Mouse (Mus musculus) inflammation-experienced regulatory T-cells (primary cell): ENCODE data around the gene Arnt. TPM values are rescaled to one million over a fixed set of nuclear protein-coding genes. Genes with fewer than 3 reads are reported as not detected.

Experiments used
- polyA plus RNA-seq, 2 experiments: library from polyadenylated mRNA; unstranded; fragments of 100-300 nt; shearing (Covaris generic); gene quantifications; one replicate each; pipeline ENCODE4 v1.2.1; 2017

The Arnt gene
- 10 to 100 TPM; 47.2 to 50.7 TPM for polyA plus RNA-seq

DNA sequence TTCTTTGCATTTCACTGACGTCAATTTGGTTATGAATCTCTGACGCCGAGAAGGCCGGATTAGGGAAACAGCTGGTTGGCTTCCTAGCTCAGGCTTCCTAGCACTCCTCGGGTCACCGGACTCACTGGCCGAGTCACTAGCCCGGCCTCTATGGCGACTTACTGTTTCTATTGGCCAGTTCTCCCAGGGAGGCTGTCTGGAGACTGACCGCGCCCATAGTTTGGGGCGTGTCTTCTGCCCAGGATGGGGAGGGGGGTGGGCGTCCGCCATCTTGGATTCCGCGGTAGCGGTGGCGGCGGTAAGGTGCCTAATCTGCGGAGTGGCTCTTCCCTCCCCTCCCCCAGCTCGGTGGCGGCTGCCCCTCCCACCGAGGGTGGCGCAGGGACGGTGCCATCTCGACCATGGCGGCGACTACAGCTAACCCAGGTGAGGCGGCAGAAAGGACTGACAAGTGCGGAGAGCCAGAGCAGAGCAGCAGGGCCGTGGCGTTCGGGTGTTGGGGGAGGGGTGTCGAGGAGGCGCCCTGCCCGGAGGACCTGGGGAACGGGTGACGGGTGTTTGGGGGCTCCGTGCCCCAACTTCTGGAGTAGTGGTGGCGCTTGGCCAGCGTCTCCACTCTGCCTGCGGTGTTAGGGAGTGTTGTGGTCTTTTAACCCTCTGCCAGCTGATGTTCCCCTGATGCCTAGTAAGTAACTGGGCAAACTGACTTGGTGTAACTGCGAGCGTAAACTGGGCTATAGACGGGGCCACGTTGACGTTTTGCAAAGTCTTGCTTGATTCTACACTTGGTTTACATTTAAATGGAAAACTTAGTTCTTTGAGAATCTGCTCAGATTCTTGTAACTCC is at the start of gene Arnt:
Gene Arnt, plus strand, starts transcription at position 253 of the 847 bp plus-strand sequence.

DNA sequence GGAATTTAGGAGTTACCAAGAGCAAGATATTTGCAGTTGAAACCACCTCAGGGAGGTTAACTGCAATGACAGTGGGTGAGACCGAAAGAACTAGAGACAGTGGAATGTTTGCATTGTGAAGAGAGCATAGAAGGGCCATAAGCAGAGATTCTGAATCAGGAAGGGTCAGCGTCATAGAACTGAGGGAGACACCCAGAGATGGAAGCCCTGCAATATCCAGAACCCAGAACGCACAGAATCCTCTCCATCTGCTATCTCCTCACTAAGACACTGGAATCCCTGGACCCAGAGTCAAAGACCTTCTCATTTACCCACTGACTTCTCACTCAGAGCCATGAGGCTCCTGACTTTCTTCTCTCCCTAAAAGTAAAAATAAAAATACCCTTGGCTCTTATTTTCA is 31.4 kb upstream of the Arnt start, which contains the start of gene 4930558C23Rik:
Gene 4930558C23Rik, minus strand, starts transcription at position 101 of the 400 bp plus-strand sequence.

DNA sequence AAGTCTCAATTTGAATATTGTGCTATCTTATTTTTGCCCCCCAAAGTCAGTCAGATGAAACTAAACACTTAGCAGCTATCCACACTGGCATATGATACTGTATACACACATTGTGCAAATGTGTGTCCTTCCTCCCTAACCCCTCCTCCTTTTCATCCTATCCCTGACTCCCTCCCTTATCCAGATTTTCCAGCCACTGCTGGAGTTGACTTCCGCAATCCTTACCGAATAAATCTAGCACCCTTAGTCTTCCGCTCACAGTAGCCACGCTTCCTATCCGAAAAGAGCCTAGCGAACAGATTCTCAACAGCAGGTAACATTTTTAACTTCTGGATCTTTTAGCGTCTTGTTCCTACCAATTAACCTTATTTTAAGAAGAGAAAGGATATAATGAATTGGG is 64.8 kb downstream of the Arnt start, which contains the start of gene Ctsk:
Gene Ctsk, plus strand, starts transcription at position 233 of the 400 bp plus-strand sequence.

DNA sequence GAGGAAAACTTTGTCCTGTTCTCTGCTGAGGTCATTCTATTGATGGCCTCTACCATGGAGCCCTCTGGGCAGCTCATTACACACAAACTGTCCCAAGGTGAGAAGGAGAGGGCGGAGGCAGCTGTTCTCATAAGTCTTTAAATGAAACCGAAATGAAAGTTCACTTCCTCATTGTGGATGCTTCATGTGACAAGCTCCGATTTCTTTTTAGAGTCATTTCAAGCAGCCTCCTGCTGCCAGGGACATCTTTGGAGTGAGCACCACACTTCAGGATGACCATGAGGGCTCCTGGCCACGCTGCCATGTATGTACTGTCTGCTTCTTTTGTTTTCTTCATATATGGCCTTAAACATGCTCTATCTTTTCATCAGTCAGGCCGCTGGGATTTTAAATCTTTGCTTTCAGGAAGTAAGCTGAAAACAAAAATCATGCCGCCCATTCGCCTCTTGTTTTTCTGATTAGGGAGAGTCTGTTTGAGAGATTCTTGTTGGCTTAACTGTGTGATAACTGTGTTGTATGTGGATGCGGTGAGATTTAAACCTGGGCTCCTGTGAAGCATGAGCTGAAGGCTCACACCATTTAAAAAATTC is 92.5 kb downstream of the Arnt start, which contains the start of gene Ctss:
Gene Ctss, plus strand, starts transcription at position 165 of the 590 bp plus-strand sequence.

Other genes starting within 250 kb of the Arnt start
- 10 to 100 TPM; 22.9 to 29.6 TPM for gene Gabpb2, start 216.5 kb upstream of the Arnt start, polyA plus RNA-seq
- 100 to 1,000 TPM; 332 to 495 TPM for gene Cdc42se1, start 205.7 kb upstream of the Arnt start, polyA plus RNA-seq
- 10 to 100 TPM in 1 of 2 experiments, 1 to 10 TPM in 1; 4.8 to 10.1 TPM for gene Mllt11, start 202.2 kb upstream of the Arnt start, polyA plus RNA-seq
- gene Gm128, start 192.8 kb upstream of the Arnt start, polyA plus RNA-seq: 1 to 10 TPM in 1 of 2 experiments, under 1 TPM in 1; 0.71 to 2.3 TPM
- gene Bnipl, start 183.2 kb upstream of the Arnt start, polyA plus RNA-seq: under 1 TPM; 0.20 to 0.34 TPM
- gene Mindy1, start 153.0 kb upstream of the Arnt start, polyA plus RNA-seq: 10 to 100 TPM; 24.4 to 31.9 TPM
- gene Prune1, start 152.3 kb upstream of the Arnt start, polyA plus RNA-seq: 1 to 10 TPM; 6.1 to 6.3 TPM
- gene Anxa9, start 127.2 kb upstream of the Arnt start, polyA plus RNA-seq: 1 to 10 TPM in 1 of 2 experiments, under 1 TPM in 1; 0.53 to 2.8 TPM
- gene Cers2, start 119.6 kb upstream of the Arnt start, polyA plus RNA-seq: 100 to 1,000 TPM; 222 to 295 TPM
- gene Setdb1, start 77.2 kb upstream of the Arnt start, polyA plus RNA-seq: 10 to 100 TPM; 27.5 to 32.4 TPM
- gene 4930558C23Rik, start 31.5 kb upstream of the Arnt start, polyA plus RNA-seq: under 1 TPM in 1 of 2 experiments, not detected in 1; 0.80 TPM
- gene Ctsk, start 64.9 kb downstream of the Arnt start, polyA plus RNA-seq: under 1 TPM in 1 of 2 experiments, not detected in 1; 0.37 TPM
- 100 to 1,000 TPM; 290 to 395 TPM for gene Ctss, start 92.4 kb downstream of the Arnt start, polyA plus RNA-seq
- gene Hormad1, start 125.3 kb downstream of the Arnt start, polyA plus RNA-seq: under 1 TPM in 1 of 2 experiments, not detected in 1; 0.40 TPM
- gene Golph3l, start 154.5 kb downstream of the Arnt start, polyA plus RNA-seq: 10 to 100 TPM; 36.6 to 42.9 TPM
- gene Ensa, start 190.6 kb downstream of the Arnt start, polyA plus RNA-seq: 10 to 100 TPM; 78.8 to 82.8 TPM
- gene Mcl1, start 224.4 kb downstream of the Arnt start, polyA plus RNA-seq: 100 to 1,000 TPM; 462 to 507 TPM